Mouse (Mus musculus): ENCODE data around the gene Gm27029. TPM values are rescaled to one million over a fixed set of nuclear protein-coding genes. Genes with fewer than 3 reads are reported as not detected.

Gene Gm27029
- polyA plus RNA-seq, 1 experiment = 3.7 TPM

DNA sequence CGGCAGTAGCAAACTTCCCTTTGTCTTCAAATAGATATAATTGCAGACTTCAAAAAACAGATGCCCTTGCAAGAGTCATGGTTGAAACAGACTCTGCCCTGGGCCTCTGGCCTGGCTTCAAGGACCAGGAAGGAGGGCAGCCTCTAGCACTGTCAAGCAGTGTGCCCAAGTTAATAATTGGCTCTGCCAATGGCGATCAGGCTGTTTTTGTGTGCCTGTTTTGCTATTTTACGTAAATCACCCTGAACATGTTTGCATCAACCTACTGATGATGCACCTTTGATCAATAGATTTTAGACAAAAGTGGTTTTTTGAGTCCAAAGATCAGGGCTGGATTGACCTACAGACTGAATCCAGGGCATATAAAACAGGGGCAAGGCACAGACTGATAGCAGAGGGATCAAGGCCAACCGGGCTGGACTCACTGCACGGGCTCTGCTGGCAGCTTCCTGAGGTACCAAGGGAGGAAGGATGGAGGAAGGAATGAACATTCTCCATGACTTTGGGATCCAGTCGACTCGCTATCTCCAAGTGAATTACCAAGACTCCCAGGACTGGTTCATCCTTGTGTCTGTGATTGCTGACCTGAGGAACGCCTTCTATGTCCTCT lies 57.2 kb downstream of the Gm27029 start, which contains the start of gene G6pc:
Gene G6pc (plus strand): TSS at position 236 of the 610 bp plus-strand sequence.
- no peak for TF ChIP-seq GATA1 (IDR thresholded peaks at IDR 0.05; ENCODE audit: low read length)
- TF ChIP-seq TAL1 (IDR thresholded peaks at IDR 0.05; ENCODE audit: low read length) = no peak
- peaks cover 10% of the 10 kb centered on the region for H3K4me1 ChIP-seq (ENCODE audit: control insufficient read depth)
- no peaks in the 10 kb centered on the region for H3K36me3 ChIP-seq (ENCODE audit: control insufficient read depth)
- no peaks in the 10 kb centered on the region for H3K27me3 ChIP-seq (ENCODE audit: control insufficient read depth)
- H3K9me3 ChIP-seq (ENCODE audit: control insufficient read depth, low read length) = no peaks in the 10 kb centered on the region
- H3K4me3 ChIP-seq (replicated peaks) = no peak within 1 kb of the TSS

DNA sequence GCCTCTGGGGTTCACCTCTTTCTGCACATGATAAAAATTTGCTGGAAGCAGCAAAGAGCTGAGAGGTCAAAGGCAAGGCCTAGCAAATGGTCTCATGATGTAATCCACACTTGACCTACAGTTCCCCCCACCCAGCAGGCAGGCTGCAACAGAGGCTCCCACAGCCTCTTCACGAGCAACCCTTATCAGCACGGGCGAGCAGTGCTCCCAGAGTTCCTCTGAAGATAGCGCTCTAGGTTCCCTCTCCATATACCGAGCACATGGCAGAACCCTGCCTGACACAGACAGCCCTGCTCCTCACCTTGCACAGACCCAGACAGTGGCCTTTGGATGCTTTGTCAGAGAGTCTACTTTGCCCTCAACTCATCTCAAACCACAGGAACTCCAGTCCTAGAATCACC lies 60.1 kb downstream of the Gm27029 start:
- peaks cover 10% of the 10 kb centered on the region for H3K4me1 ChIP-seq (ENCODE audit: control insufficient read depth)
- no peak overlapping the region for H3K4me3 ChIP-seq (replicated peaks)
- no peaks in the 10 kb centered on the region for H3K9me3 ChIP-seq (ENCODE audit: control insufficient read depth, low read length)
- TF ChIP-seq GATA1 (IDR thresholded peaks at IDR 0.05; ENCODE audit: low read length) (no peak), TAL1 (IDR thresholded peaks at IDR 0.05; ENCODE audit: low read length) (no peak)
- H3K27me3 ChIP-seq (ENCODE audit: control insufficient read depth) = no peaks in the 10 kb centered on the region
- H3K36me3 ChIP-seq (ENCODE audit: control insufficient read depth) = no peaks in the 10 kb centered on the region

DNA sequence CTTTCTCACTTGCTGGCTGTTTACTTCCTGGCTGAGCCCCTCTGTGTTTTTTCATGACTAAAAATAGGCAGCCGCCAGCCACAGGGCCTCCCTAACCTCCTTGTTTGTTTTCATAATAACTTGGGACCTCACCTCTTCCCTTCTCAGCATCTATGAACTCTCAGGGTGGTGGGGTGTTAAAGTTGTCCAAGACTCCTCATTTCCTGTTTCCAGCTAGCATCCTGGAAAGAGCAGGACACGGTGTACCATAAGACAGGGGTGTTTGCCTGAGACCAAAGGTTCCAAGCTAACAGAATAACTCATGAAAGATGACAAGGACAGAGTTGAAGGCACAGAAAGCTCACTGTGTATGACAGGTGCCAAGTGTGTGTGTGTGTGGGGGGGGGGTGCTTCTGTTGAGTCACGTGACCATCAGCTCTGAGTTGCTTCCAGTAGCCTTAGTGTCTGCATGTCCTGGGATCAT lies 63.9 kb downstream of the Gm27029 start:
- Histone ChIP-seq H3K4me1 (ENCODE audit: control insufficient read depth) (peaks cover 14% of the 10 kb centered on the region), H3K4me3 (replicated peaks) (no peak overlapping the region), H3K27me3 (ENCODE audit: control insufficient read depth) (no peaks in the 10 kb centered on the region; the same call in 1 of the 2 replicates), H3K9me3 (ENCODE audit: control insufficient read depth, low read length) (no peaks in the 10 kb centered on the region), H3K36me3 (ENCODE audit: control insufficient read depth) (no peaks in the 10 kb centered on the region)
- no peak for TF ChIP-seq TAL1 (IDR thresholded peaks at IDR 0.05; ENCODE audit: low read length)

DNA sequence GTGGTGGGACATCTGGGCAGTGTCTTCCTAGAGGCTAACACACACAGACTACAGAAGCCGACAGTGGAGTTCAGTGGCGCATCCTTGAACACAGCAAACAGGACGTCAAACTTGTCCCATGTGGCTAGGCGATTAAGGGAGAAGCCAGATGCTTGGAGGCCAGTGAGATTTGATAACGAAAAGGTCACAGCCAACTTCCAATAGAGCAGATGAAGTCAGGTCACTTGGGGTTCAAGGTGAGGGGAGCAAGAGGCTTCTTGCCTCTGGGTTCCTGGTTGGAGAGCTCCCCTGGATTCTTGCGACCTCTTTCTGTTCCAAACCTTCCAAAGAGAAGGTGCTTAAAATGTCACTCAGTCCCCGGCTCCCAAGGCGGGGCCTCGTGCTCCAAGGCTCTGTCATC lies 64.8 kb downstream of the Gm27029 start:
- TF ChIP-seq GATA1 (IDR thresholded peaks at IDR 0.05; ENCODE audit: low read length) (no peak), TAL1 (IDR thresholded peaks at IDR 0.05; ENCODE audit: low read length) (no peak)
- Histone ChIP-seq H3K27me3 (ENCODE audit: control insufficient read depth) (no peaks in the 10 kb centered on the region; the same call in 1 of the 2 replicates), H3K4me3 (replicated peaks) (no peak overlapping the region), H3K36me3 (ENCODE audit: control insufficient read depth) (no peaks in the 10 kb centered on the region), H3K4me1 (ENCODE audit: control insufficient read depth) (peaks cover 11% of the 10 kb centered on the region), H3K9me3 (ENCODE audit: control insufficient read depth, low read length) (no peaks in the 10 kb centered on the region)

DNA sequence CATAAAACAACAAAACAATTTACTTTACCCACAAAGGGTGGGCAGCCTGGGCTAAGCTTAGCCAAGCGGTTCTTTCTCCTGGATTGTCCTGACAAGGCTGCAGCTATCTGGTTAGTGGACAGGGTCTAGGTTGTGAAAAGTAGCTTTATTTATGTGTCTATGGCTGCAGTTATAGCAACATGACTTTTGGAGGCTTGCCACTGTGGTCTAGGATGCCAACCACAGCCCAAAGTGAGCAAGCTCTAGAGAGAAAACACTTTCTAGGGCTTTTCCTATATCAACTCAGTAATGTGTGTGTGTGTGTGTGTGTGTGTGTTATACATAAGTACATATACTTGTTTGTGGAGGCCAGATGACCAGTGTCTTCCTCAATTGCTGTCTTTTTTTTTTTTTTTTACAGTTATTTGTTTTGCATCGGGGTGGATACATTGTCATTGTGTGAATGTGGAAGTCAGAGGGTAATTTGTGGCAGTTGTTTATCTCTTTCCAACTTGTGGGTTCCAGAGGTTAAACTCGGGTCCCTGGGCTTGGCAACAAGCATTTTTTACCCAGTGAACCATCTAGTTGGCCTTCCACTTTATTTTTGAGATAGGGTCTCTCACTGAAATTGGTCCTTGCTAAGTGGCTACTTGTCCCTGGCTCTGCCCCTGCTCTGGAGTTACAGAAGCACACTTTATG lies 67.0 kb downstream of the Gm27029 start:
- Histone ChIP-seq H3K4me1 (ENCODE audit: control insufficient read depth) (peaks cover 4% of the 10 kb centered on the region; the same call in 1 of the 2 replicates), H3K36me3 (ENCODE audit: control insufficient read depth) (no peaks in the 10 kb centered on the region), H3K4me3 (replicated peaks) (no peak overlapping the region), H3K27me3 (ENCODE audit: control insufficient read depth) (no peaks in the 10 kb centered on the region; the same call in 1 of the 2 replicates), H3K9me3 (ENCODE audit: control insufficient read depth, low read length) (no peaks in the 10 kb centered on the region)
- TF ChIP-seq TAL1 (IDR thresholded peaks at IDR 0.05; ENCODE audit: low read length) (no peak), GATA1 (IDR thresholded peaks at IDR 0.05; ENCODE audit: low read length) (no peak)

Other genes starting within 250 kb of the Gm27029 start
- gene Ccr10, start 249.4 kb downstream of the Gm27029 start, polyA plus RNA-seq (2012) = 0.02 TPM in 1 of 2 replicates, not detected in the other
- gene Ezh1, start 198.3 kb downstream of the Gm27029 start, polyA plus RNA-seq (2012) = 0.71 and 0.74 TPM in 2 replicates
- 0.07 and 0.09 TPM in 2 replicates for gene Ramp2, start 178.8 kb downstream of the Gm27029 start, polyA plus RNA-seq (2012)
- gene Vps25, start 171.1 kb downstream of the Gm27029 start, polyA plus RNA-seq (2012) = 16.1 and 19.2 TPM in 2 replicates
- gene Wnk4, start 164.2 kb downstream of the Gm27029 start, polyA plus RNA-seq (2012) = 14.8 and 19.5 TPM in 2 replicates
- 0.02 TPM in 1 of 2 replicates, not detected in the other for gene Cntd1, start 145.8 kb downstream of the Gm27029 start, polyA plus RNA-seq (2012)
- gene Coa3, start 145.7 kb downstream of the Gm27029 start, polyA plus RNA-seq (2012) = 2.2 and 4.5 TPM in 2 replicates
- gene Becn1, start 122.5 kb downstream of the Gm27029 start, polyA plus RNA-seq (2012) = 17.9 and 19.6 TPM in 2 replicates
- gene Psme3, start 108.6 kb downstream of the Gm27029 start, polyA plus RNA-seq (2012) = 22.5 and 26.2 TPM in 2 replicates
- 1.9 and 2.8 TPM in 2 replicates for gene Aoc2, start 99.7 kb downstream of the Gm27029 start, polyA plus RNA-seq (2012)
- 0.02 and 0.06 TPM in 2 replicates for gene Aoc3, start 94.2 kb downstream of the Gm27029 start, polyA plus RNA-seq (2012)
- gene G6pc, start 57.2 kb downstream of the Gm27029 start, polyA plus RNA-seq (2012) = not detected in 2 replicates
- 2.9 and 3.7 TPM in 2 replicates for gene Aarsd1, start 7.2 kb downstream of the Gm27029 start, polyA plus RNA-seq (2012)
- gene Rundc1, start 289 bp upstream of the Gm27029 start, polyA plus RNA-seq (2012) = 0.20 and 0.24 TPM in 2 replicates
- not detected in 2 replicates for gene Ptges3l, start 537 bp upstream of the Gm27029 start, polyA plus RNA-seq (2012)
- gene Rpl27, start 17.5 kb upstream of the Gm27029 start, polyA plus RNA-seq (2012) = 28.9 and 48.8 TPM in 2 replicates
- 1.6 and 2.1 TPM in 2 replicates for gene Ifi35, start 23.6 kb upstream of the Gm27029 start, polyA plus RNA-seq (2012)
- 0.09 and 0.16 TPM in 2 replicates for gene Rnd2, start 40.2 kb upstream of the Gm27029 start, polyA plus RNA-seq (2012)
- 0.69 and 0.80 TPM in 2 replicates for gene Vat1, start 41.4 kb upstream of the Gm27029 start, polyA plus RNA-seq (2012)
- gene Brca1, start 127.2 kb upstream of the Gm27029 start, polyA plus RNA-seq (2012) = 0.40 and 0.44 TPM in 2 replicates
- 2.0 and 5.3 TPM in 2 replicates for gene Nbr1, start 127.4 kb upstream of the Gm27029 start, polyA plus RNA-seq (2012)
- gene Tmem106a, start 157.4 kb upstream of the Gm27029 start, polyA plus RNA-seq (2012) = 0.05 TPM in 1 of 2 replicates, not detected in the other
- not detected in 2 replicates for gene Gm11634, start 174.5 kb upstream of the Gm27029 start, polyA plus RNA-seq (2012)
- gene Rdm1, start 202.4 kb upstream of the Gm27029 start, polyA plus RNA-seq (2012) = 1.4 and 2.2 TPM in 2 replicates
- 0.04 and 0.13 TPM in 2 replicates for gene Arl4d, start 240.7 kb upstream of the Gm27029 start, polyA plus RNA-seq (2012)